Mouse (Mus musculus) kidney, postnatal 0 days (tissue): ENCODE results near the gene Olfr1555-ps1. TPM values are rescaled to one million over a fixed set of nuclear protein-coding genes. Genes with fewer than 3 reads are reported as not detected.

Source experiments
- ATAC-seq: fragments of 200-750 bp; cut with Nextera tagmentation; replicated peaks from 2 replicates; pipeline ENCODE4 v1.8.0; 2017; ENCODE audit warnings: low read depth, moderate number of reproducible peaks, moderate TSS enrichment, moderate library complexity; ENCODE audit not compliant: low FRiP score
- DNase-seq: peaks from one replicate; pipeline ENCODE4 v3.0.0-alpha.2; 2016; ENCODE audit warnings: low spot score
- H3K27ac ChIP-seq: fragments of 300-500 bp; sonication (generic); 2 replicates; pipeline ENCODE4 v1.5.1; 2014; ENCODE audit warnings: mild to moderate bottlenecking
- H3K27me3 ChIP-seq: fragments of 300-500 bp; sonication (generic); 2 replicates; pipeline ENCODE4 v1.6.1; 2014; ENCODE audit warnings: low read length, mixed read lengths; ENCODE audit not compliant: insufficient read depth
- H3K36me3 ChIP-seq: fragments of 300-500 bp; sonication (generic); 2 replicates; pipeline ENCODE4 v1.6.1; 2014; ENCODE audit warnings: low read length, mixed read lengths; ENCODE audit not compliant: insufficient read depth
- H3K4me1 ChIP-seq: fragments of 300-500 bp; sonication (generic); replicated peaks from 2 replicates; pipeline ENCODE4 v1.6.1; 2014; ENCODE audit warnings: antibody characterized with exemption, low read length, mixed read lengths; ENCODE audit not compliant: insufficient read depth
- H3K4me2 ChIP-seq: fragments of 300-500 bp; sonication (generic); 2 replicates; pipeline ENCODE4 v1.6.1; 2014; ENCODE audit warnings: mild to moderate bottlenecking, low read length, moderate library complexity, mixed read lengths
- H3K4me3 ChIP-seq: fragments of 300-500 bp; sonication (generic); replicated peaks from 2 replicates; pipeline ENCODE4 v1.5.1; 2014; ENCODE audit warnings: low read depth, low read length
- H3K9ac ChIP-seq: fragments of 300-500 bp; sonication (generic); 2 replicates; pipeline ENCODE4 v1.6.1; 2014; ENCODE audit warnings: low read depth, low read length
- H3K9me3 ChIP-seq: fragments of 300-500 bp; sonication (generic); replicated peaks from 2 replicates; pipeline ENCODE4 v1.6.1; 2016; ENCODE audit warnings: low read length, inconsistent platforms, mixed read lengths
- CTCF ChIP-seq: IDR thresholded peaks from 2 replicates; pipeline ENCODE4 v1.5.1; 2016; ENCODE audit warnings: antibody characterized with exemption, low read depth, mild to moderate bottlenecking, moderate library complexity
- WGBS: fragments of 180-500 bp; shearing (Covaris S2); extraction: QIAGEN DNeasy Blood & Tissue Kit; methylation state at CpG from one replicate; pipeline ENCODE4 v1.1.7; 2014; 5-methylcytosine and 5-hydroxymethylcytosine counted together
- polyA plus RNA-seq: library from polyadenylated mRNA; unstranded; fragments of >200 nt; fragmentation: Nextera tagmentation; extraction: Ambion mirVana; gene quantifications from 2 replicates; pipeline ENCODE4 v1.2.1, GENCODE M21; 2015

Olfr1555-ps1 gene
- polyA plus RNA-seq, 1 experiment from 2014 or later = not detected

GRCm38 (mm10) chr19:12123103-12123502, 46.8 kb downstream of the Olfr1555-ps1 start, which contains the start of gene Olfr76:
Gene Olfr76 (minus strand): TSS chr19:12123203.
- Histone ChIP-seq H3K9me3 (no peaks in the 10 kb centered on the region), H3K4me3 (no peak within 1 kb of the TSS), H3K9ac (no peak within 1 kb of the TSS), H3K27ac (no peak within 1 kb of the TSS), H3K36me3 (no peaks in the 10 kb centered on the region), H3K4me2 (no peak within 1 kb of the TSS), H3K27me3 (no peaks in the 10 kb centered on the region), H3K4me1 (no peaks in the 10 kb centered on the region)
- WGBS = 69% methylated on average over 3 of the region's 3 CpGs
- no peak for DNase-seq
- ATAC-seq = no peak
- TF ChIP-seq CTCF = no peak

- H3K4me1 ChIP-seq = no peaks in the 10 kb centered on the region
- no peaks in the 10 kb centered on the region for H3K9me3 ChIP-seq
- no peak overlapping the region for H3K9ac ChIP-seq
- DNase-seq = no peak
- no peaks in the 10 kb centered on the region for H3K36me3 ChIP-seq
- no peak for TF ChIP-seq CTCF
- ATAC-seq = no peak
- H3K27ac ChIP-seq = no peak overlapping the region
- no peak overlapping the region for H3K4me3 ChIP-seq
- WGBS = 89% methylated on average over 3 of the region's 3 CpGs
- no peak overlapping the region for H3K4me2 ChIP-seq
- no peaks in the 10 kb centered on the region for H3K27me3 ChIP-seq
These were observed 53.4 kb downstream of the Olfr1555-ps1 start for GRCm38 (mm10) chr19:12116464-12116863.

- H3K9me3 ChIP-seq = no peaks in the 10 kb centered on the region
- DNase-seq (no peak), ATAC-seq (no peak)
- no peak within 1 kb of the TSS for H3K27ac ChIP-seq
- no peak within 1 kb of the TSS for H3K4me2 ChIP-seq
- no peak within 1 kb of the TSS for H3K9ac ChIP-seq
- H3K36me3 ChIP-seq = no peaks in the 10 kb centered on the region
- WGBS = 85% methylated on average over 1 of the region's 1 CpGs
- no peaks in the 10 kb centered on the region for H3K27me3 ChIP-seq
- TF ChIP-seq CTCF = no peak
- no peak within 1 kb of the TSS for H3K4me3 ChIP-seq
- H3K4me1 ChIP-seq = no peaks in the 10 kb centered on the region
These were observed 54.1 kb downstream of the Olfr1555-ps1 start, which contains the start of gene Olfr1428 for GRCm38 (mm10) chr19:12115797-12116196. Gene Olfr1428 (minus strand): TSS chr19:12115897.

Other genes with a start within 250 kb of the Olfr1555-ps1 start
- gene Osbp, start 204.2 kb downstream of the Olfr1555-ps1 start, polyA plus RNA-seq = 6.1 and 6.2 TPM in 2 replicates
- gene Olfr1423, start 128.8 kb downstream of the Olfr1555-ps1 start, polyA plus RNA-seq = not detected in 2 replicates
- gene Olfr1424, start 107.4 kb downstream of the Olfr1555-ps1 start, polyA plus RNA-seq = not detected in 2 replicates
- not detected in 2 replicates for gene Olfr1425, start 92.4 kb downstream of the Olfr1555-ps1 start, polyA plus RNA-seq
- gene Olfr1426, start 78.1 kb downstream of the Olfr1555-ps1 start, polyA plus RNA-seq = not detected in 2 replicates
- not detected in 2 replicates for gene Olfr1427, start 66.8 kb downstream of the Olfr1555-ps1 start, polyA plus RNA-seq
- gene Olfr1428, start 54.2 kb downstream of the Olfr1555-ps1 start, polyA plus RNA-seq = not detected in 2 replicates
- gene Olfr76, start 46.9 kb downstream of the Olfr1555-ps1 start, polyA plus RNA-seq = not detected in 2 replicates
- not detected in 2 replicates for gene Olfr1431, start 30.5 kb upstream of the Olfr1555-ps1 start, polyA plus RNA-seq
- gene Olfr1432, start 62.5 kb upstream of the Olfr1555-ps1 start, polyA plus RNA-seq = not detected in 2 replicates
- not detected in 2 replicates for gene Olfr262, start 71.5 kb upstream of the Olfr1555-ps1 start, polyA plus RNA-seq
- gene Olfr235, start 90.9 kb upstream of the Olfr1555-ps1 start, polyA plus RNA-seq = not detected in 2 replicates
- gene Olfr1434, start 109.7 kb upstream of the Olfr1555-ps1 start, polyA plus RNA-seq = not detected in 2 replicates
- not detected in 2 replicates for gene Olfr1436, start 129.0 kb upstream of the Olfr1555-ps1 start, polyA plus RNA-seq
- gene Olfr1437, start 155.0 kb upstream of the Olfr1555-ps1 start, polyA plus RNA-seq = not detected in 2 replicates
- gene Olfr1438-ps1, start 165.8 kb upstream of the Olfr1555-ps1 start, polyA plus RNA-seq = not detected in 2 replicates
- not detected in 2 replicates for gene Olfr1440, start 217.2 kb upstream of the Olfr1555-ps1 start, polyA plus RNA-seq
- gene Olfr1441, start 247.3 kb upstream of the Olfr1555-ps1 start, polyA plus RNA-seq = not detected in 2 replicates